Mouse (Mus musculus) left cerebral cortex, adult 8-10 months (tissue): ENCODE measurements around the gene Zbtb5. TPM values are rescaled to one million over a fixed set of nuclear protein-coding genes. Genes with fewer than 3 reads are reported as not detected.
A peak's percentile ranks its signal among the peaks of the same experiment; 100 is the strongest.
"Not testable (repeated sequence)": the region's sequence is repeated elsewhere in the genome, so short reads cannot be mapped to it uniquely, and the experiment has no call there.

Experiments used
- DNase-seq, 2 experiments: peaks; one replicate each; pipeline ENCODE4 v3.0.0; 2022; ENCODE audit warnings: low spot score in 2 of 2
- total RNA-seq, 4 experiments: library from RNA; stranded (reverse); gene quantifications; 2 replicates each; pipeline ENCODE4 v1.2.4; 2022

Gene Zbtb5
- total RNA-seq, 4 experiments from 2014 or later: 8.5 to 10.3 (median 9.5) TPM

DNA sequence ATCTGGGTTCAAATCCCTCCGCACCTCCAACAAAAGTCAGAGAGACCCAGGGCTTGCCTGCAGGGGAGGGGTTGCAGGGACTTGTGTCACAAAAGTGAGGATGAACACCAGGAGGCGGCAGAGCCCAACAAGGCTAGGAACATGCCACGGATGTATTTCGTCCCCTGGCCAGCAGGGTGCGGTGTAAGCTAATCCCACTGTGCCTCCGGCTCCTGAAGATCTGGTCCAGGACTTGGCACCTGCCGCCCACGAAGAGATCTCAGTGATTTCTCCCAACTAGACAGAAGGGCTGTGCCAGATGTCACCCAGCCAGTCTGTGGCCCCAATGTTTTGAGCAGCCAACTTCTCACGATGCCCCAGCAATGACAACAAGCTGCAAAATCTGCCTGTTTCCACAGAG, 38.8 kb downstream of the Zbtb5 start:
- peak; percentile 88 to 90 for DNase-seq

GRCm38 (mm10) chr4:44970612-44971110, 41.6 kb downstream of the Zbtb5 start:
- no peak for DNase-seq

DNA sequence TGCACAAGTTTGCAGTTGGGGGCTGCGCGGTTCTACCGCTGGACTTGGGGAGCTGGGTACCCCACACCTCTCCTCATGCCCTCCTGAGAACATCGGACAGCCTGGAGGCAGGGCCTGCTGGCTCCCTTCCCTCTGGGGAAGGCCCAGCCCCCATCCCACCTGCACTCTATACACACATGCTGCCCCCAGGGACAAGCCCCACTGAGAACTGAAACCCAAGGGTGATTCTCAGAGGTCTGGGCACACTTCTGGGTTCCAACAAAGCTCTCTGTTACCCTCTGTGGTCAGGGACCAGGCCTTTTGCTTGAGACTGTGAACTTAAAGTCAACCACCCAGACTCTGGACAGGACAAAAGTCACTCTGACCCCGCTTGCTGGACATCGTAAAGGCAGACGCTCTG, 42.2 kb downstream of the Zbtb5 start:
- no peak for DNase-seq

- no peak for DNase-seq
Observed at GRCm38 (mm10) chr4:44967402-44967801, 44.8 kb downstream of the Zbtb5 start.

DNA sequence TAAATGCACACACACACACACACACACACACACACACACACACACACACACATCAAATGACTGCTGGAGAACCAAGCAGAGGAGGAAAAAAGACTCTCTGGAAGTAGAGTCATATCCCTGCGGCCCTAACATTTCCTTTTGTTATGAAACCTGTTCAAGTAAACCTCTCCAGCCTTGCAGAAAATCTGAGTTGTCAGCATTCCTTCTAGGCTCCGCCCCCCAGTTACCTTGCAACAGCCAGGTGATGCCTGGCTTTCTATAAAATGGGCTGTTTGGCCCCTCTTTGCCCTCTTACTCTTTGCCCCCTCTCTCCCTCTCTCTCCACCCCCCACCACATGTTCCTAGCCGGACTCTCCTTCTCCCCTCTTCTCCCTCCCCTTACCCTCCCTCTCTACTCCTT, 46.5 kb downstream of the Zbtb5 start:
- DNase-seq: no peak

DNA sequence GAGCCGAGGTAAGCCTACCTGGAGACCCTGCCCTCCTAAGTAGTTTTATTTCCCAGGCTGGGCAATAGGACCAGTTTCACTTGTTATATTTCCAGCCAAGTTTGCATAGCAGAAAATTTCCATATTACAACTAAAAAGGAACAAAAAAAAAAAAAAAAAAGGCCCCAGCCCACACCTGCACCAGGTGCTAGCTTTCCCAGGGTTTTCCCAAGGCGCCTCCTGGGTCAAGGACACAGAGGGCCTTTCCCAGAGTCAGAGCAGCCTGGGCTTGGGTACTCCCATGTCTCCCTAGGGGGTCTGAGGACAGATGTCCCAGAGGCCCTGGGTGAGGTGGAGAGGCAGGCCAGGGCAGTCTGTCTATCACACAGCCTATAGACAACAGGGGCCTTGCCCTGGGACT, 47.0 kb downstream of the Zbtb5 start:
- no peak for DNase-seq

DNA sequence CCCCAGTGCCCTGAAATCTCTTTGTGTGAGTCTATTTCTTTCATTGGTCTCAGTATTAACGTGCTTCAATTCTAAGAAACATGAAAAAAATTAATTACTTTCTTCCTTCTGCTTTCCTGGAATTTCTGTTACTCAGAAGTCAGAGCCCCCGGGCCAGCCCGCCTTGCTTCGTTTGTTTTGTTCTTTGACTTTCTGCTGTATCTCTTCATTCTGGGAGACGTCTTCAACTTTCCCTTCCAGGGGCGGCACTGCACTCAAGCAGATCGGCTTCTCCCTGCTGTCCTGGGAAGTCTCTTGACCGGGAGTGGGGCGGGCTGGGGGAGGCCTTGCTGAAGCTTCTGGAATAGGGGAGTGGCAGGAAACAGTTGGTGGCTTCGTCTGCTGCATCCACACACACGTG, 49.1 kb downstream of the Zbtb5 start:
- DNase-seq: no peak

DNA sequence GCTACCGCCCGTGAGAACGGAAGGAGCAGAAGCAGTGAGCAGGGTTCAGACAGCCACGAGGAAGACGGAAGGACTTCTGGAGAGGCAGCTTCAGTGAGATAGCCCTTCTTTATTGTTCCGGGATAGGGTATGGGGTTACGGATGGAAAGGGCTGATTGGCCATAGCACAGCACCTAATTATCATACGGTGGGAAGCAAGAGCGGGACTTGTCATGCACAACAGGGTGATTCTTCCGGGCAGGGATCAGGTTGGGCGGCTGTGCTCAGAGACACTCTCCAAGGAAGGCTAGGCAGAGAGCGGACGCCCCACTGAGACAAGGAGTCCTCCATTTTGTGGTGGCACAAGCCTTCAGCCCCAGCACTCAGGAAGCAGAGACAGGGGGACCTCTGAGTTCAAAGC, 53.0 kb downstream of the Zbtb5 start:
- DNase-seq: no peak

DNA sequence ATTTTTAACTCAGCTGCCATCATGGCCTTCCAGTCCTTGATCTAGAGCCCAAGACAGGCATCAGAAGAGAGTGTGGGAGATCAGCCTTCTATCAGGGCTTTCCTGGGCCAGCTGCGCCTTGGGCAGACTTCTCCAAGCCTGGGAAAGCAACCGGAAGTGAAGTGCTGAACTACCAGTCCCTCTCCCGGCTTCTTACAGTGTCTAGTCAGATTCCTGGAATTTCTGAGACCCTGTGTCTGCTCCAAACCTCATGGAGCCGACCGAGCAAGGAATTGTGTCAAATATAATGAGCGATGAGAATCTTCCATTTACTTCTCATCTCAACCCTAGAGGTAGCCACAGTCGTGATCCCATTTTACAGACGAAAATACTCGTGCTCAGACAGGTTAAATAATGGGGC, 53.4 kb downstream of the Zbtb5 start:
- DNase-seq: no peak

GRCm38 (mm10) chr4:44953041-44953440, 59.2 kb downstream of the Zbtb5 start:
- DNase-seq: no peak

GRCm38 (mm10) chr4:44948314-44948713, 63.9 kb downstream of the Zbtb5 start:
- DNase-seq: no peak

GRCm38 (mm10) chr4:44947464-44947863, 64.7 kb downstream of the Zbtb5 start:
- DNase-seq: no peak

GRCm38 (mm10) chr4:44946126-44946525, 66.1 kb downstream of the Zbtb5 start:
- DNase-seq: not testable (repeated sequence)

- no peak for DNase-seq
Observed at GRCm38 (mm10) chr4:44944426-44945075, 67.7 kb downstream of the Zbtb5 start.

GRCm38 (mm10) chr4:44943480-44943879, 68.7 kb downstream of the Zbtb5 start:
- DNase-seq: no peak

DNA sequence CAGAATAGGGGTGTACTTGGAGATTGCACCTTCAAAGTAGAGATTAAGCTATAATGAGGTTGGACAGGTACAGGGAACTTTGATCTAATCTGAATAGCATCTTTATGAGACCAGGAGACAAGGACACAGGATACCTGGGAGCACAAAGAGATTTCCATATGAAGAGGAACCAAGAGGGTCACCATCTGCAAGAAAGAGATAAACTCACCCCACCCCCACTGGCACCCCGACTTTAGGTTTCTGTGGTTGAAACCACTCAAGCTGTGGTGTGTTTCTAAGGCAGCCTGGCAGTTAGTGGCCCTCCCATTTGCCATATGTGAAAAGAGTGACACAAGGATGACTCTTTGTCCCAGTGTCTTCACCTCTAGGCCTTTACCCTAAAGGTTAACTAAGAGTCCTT, 70.0 kb downstream of the Zbtb5 start:
- no peak for DNase-seq

Other genes starting within 250 kb of the Zbtb5 start
- 10 to 100 TPM; 31.7 to 36.2 (median 33.1) TPM for gene Grhpr, start 31.0 kb downstream of the Zbtb5 start, total RNA-seq
- 10 to 100 TPM in 3 of 4 experiments, 1 to 10 TPM in 1; 9.4 to 13.8 (median 12.4) TPM for gene Polr1e, start 6.2 kb upstream of the Zbtb5 start, total RNA-seq
- 10 to 100 TPM; 30.5 to 33.5 (median 31.9) TPM for gene Fbxo10, start 72.2 kb upstream of the Zbtb5 start, total RNA-seq
- gene Tomm5, start 95.7 kb upstream of the Zbtb5 start, total RNA-seq: 10 to 100 TPM; 51.0 to 66.8 (median 61.3) TPM
- 10 to 100 TPM; 10.3 to 10.9 (median 10.7) TPM for gene Frmpd1, start 172.5 kb upstream of the Zbtb5 start, total RNA-seq